Mouse (Mus musculus) testis, postnatal 14 days (tissue): Measurements from ENCODE around the gene Lcor.
A peak's percentile ranks its signal among the peaks of the same experiment; 100 is the strongest.

Source experiments
- DNase-seq: peaks from one replicate; pipeline ENCODE4 v3.0.0; 2021; ENCODE audit warnings: low spot score

Gene Lcor

GRCm38 (mm10) chr19:41476530-41477249 lies 5.7 kb upstream of the Lcor start:
- no peak for DNase-seq

GRCm38 (mm10) chr19:41481030-41481886 lies 1.2 kb upstream of the Lcor start:
- peak; percentile 18 for DNase-seq

GRCm38 (mm10) chr19:41481887-41482189 lies 599 bp upstream of the Lcor start:
- no peak for DNase-seq

GRCm38 (mm10) chr19:41482909-41483444 lies 540 bp downstream of the Lcor start:
- DNase-seq: peak; percentile 82

- DNase-seq: no peak
These were observed 1.1 kb downstream of the Lcor start for GRCm38 (mm10) chr19:41483445-41484040.

- no peak for DNase-seq
These were observed 1.9 kb downstream of the Lcor start for GRCm38 (mm10) chr19:41484361-41484760.

- DNase-seq: no peak
These were observed 13.1 kb downstream of the Lcor start for GRCm38 (mm10) chr19:41495382-41496032.

- DNase-seq: no peak
These were observed 13.6 kb downstream of the Lcor start for GRCm38 (mm10) chr19:41496058-41496457.

GRCm38 (mm10) chr19:41507872-41508271 lies 25.4 kb downstream of the Lcor start:
- no peak for DNase-seq

GRCm38 (mm10) chr19:41514836-41515235 lies 32.4 kb downstream of the Lcor start:
- no peak for DNase-seq

GRCm38 (mm10) chr19:41515549-41515948 lies 33.1 kb downstream of the Lcor start:
- DNase-seq: no peak

GRCm38 (mm10) chr19:41517006-41517405 lies 34.6 kb downstream of the Lcor start:
- DNase-seq: no peak

GRCm38 (mm10) chr19:41519121-41519520 lies 36.7 kb downstream of the Lcor start:
- no peak for DNase-seq

- DNase-seq: no peak
These were observed 39.8 kb downstream of the Lcor start for GRCm38 (mm10) chr19:41522246-41522645.

GRCm38 (mm10) chr19:41523798-41524563 lies 41.5 kb downstream of the Lcor start:
- DNase-seq: no peak

GRCm38 (mm10) chr19:41529169-41529568 lies 46.7 kb downstream of the Lcor start:
- DNase-seq: no peak

GRCm38 (mm10) chr19:41534021-41534420 lies 51.6 kb downstream of the Lcor start:
- no peak for DNase-seq

- no peak for DNase-seq
These were observed 74.5 kb downstream of the Lcor start for GRCm38 (mm10) chr19:41556981-41557380.

GRCm38 (mm10) chr19:41557491-41557890 lies 75.1 kb downstream of the Lcor start:
- DNase-seq: no peak

- DNase-seq: no peak
These were observed 76.6 kb downstream of the Lcor start for GRCm38 (mm10) chr19:41558891-41559486.

GRCm38 (mm10) chr19:41560856-41561255 lies 78.4 kb downstream of the Lcor start:
- DNase-seq: no peak
